8 mouse cellular contexts compared by ENCODE assay signal in genomic region chr11:86586868-86587792, GRCm38 (mm10). TPM values are rescaled to one million over a fixed set of nuclear protein-coding genes. Genes with fewer than 3 reads are reported as not detected.
DNase-seq lines count a peak whose midpoint lies in the region; ATAC-seq and TF ChIP-seq lines count a peak whose summit lies in the region.

No protein-coding gene starts in this region.

- no peak for ATAC-seq in forebrain, embryonic 14.5 days
- peak; percentile 69 for ATAC-seq in hindbrain, postnatal 0 days
- peak; percentile 82 for ATAC-seq in liver, embryonic 14.5 days (ENCODE audit: insufficient read depth)
- no peak for ATAC-seq in neural tube, embryonic 12.5 days (ENCODE audit: low FRiP score, low read depth)

- no peaks in the 10 kb centered on the region for H3K27me3 ChIP-seq in E14TG2a.4 (ENCODE audit: insufficient read depth, low read length)
- no peaks in the 10 kb centered on the region for H3K27me3 ChIP-seq in forebrain, embryonic 14.5 days (replicated peaks; ENCODE audit: control insufficient read depth, insufficient read depth, low read length)
- H3K27me3 ChIP-seq in hindbrain, postnatal 0 days (ENCODE audit: insufficient read depth, low read length): no peaks in the 10 kb centered on the region
- H3K27me3 ChIP-seq in liver, embryonic 14.5 days (ENCODE audit: control insufficient read depth, insufficient read depth, low read length): no peaks in the 10 kb centered on the region
- no peaks in the 10 kb centered on the region for H3K27me3 ChIP-seq in neural tube, embryonic 12.5 days (replicated peaks)

- no peaks in the 10 kb centered on the region for H3K9me3 ChIP-seq in E14TG2a.4 (ENCODE audit: low read length)
- no peaks in the 10 kb centered on the region for H3K9me3 ChIP-seq in forebrain, embryonic 14.5 days (replicated peaks; ENCODE audit: control insufficient read depth, low read length)
- no peaks in the 10 kb centered on the region for H3K9me3 ChIP-seq in hindbrain, postnatal 0 days (ENCODE audit: low read length)
- H3K9me3 ChIP-seq in liver, embryonic 14.5 days (ENCODE audit: control insufficient read depth, low read length): no peaks in the 10 kb centered on the region
- no peaks in the 10 kb centered on the region for H3K9me3 ChIP-seq in neural tube, embryonic 12.5 days

- peaks cover 62% of the 10 kb centered on the region for H3K4me1 ChIP-seq in E14TG2a.4 (replicated peaks; ENCODE audit: low read depth, low read length)
- no peaks in the 10 kb centered on the region for H3K4me1 ChIP-seq in forebrain, embryonic 14.5 days (ENCODE audit: control insufficient read depth, insufficient read depth, low read length)
- no peaks in the 10 kb centered on the region for H3K4me1 ChIP-seq in hindbrain, postnatal 0 days (ENCODE audit: insufficient read depth, low read length)
- H3K4me1 ChIP-seq in liver, embryonic 14.5 days (replicated peaks; ENCODE audit: control insufficient read depth in 2 of 2, insufficient read depth in 2 of 2, low read length in 1 of 2): peaks cover 23 to 41% of the 10 kb centered on the region in 2 experiments
- H3K4me1 ChIP-seq in neural tube, embryonic 12.5 days: peaks cover 9% of the 10 kb centered on the region; the same call in 1 of the 2 replicates

- peak; percentile 62 for DNase-seq in adrenal gland, postnatal 10 days
- DNase-seq in forebrain, embryonic 14.5 days (ENCODE audit: low spot score): peak; percentile 27
- peak; percentile 21 for DNase-seq in hindbrain, postnatal 0 days (ENCODE audit: low spot score)
- DNase-seq in liver, embryonic 14.5 days (ENCODE audit: low read depth in 3 of 3, low spot score in 3 of 3): peak; percentile 62 to 80 (median 67)
- no peak for DNase-seq in frontal cortex, postnatal 10 days (ENCODE audit: low spot score in 2 of 2)
- no peak for DNase-seq in layer of hippocampus, adult 8-10 months (ENCODE audit: low spot score in 2 of 2)

- WGBS in forebrain, embryonic 14.5 days: 22% methylated on average over 15 of the region's 15 CpGs
- 18% methylated on average over 15 of the region's 15 CpGs for WGBS in hindbrain, postnatal 0 days
- 2% methylated on average over 15 of the region's 15 CpGs for WGBS in liver, embryonic 14.5 days (ENCODE audit: insufficient replicate concordance)
- 10% methylated on average over 15 of the region's 15 CpGs for WGBS in neural tube, embryonic 12.5 days

- no peak overlapping the region for H3K9ac ChIP-seq in forebrain, embryonic 14.5 days (ENCODE audit: low read length)
- peak overlapping the region; percentile 40; the same call in 1 of the 2 replicates for H3K9ac ChIP-seq in hindbrain, postnatal 0 days (replicated peaks; ENCODE audit: low read length)
- H3K9ac ChIP-seq in liver, embryonic 14.5 days (replicated peaks): peak overlapping the region; percentile 72
- H3K9ac ChIP-seq in neural tube, embryonic 12.5 days: 0 out of 2 replicates have a peak overlapping the region, but pooled peaks have one; percentile 21

- no peak overlapping the region for H3K27ac ChIP-seq in forebrain, embryonic 14.5 days (ENCODE audit: low read depth, low read length)
- 0 out of 2 replicates have a peak overlapping the region, but pooled peaks have one; percentile 27 for H3K27ac ChIP-seq in hindbrain, postnatal 0 days
- peak overlapping the region; percentile 51 for H3K27ac ChIP-seq in liver, embryonic 14.5 days
- no peak overlapping the region for H3K27ac ChIP-seq in neural tube, embryonic 12.5 days

- no peak for TF ChIP-seq CTCF in E14TG2a.4 (conservative IDR thresholded peaks at IDR 0.05; ENCODE audit: low read length)
- TF ChIP-seq CTCF in hindbrain, postnatal 0 days (IDR thresholded peaks at IDR 0.05; ENCODE audit: low read depth): no peak
- no peak for TF ChIP-seq CTCF in liver, embryonic 14.5 days (IDR thresholded peaks at IDR 0.05; ENCODE audit: low read depth)

- TF ChIP-seq EP300 in liver, embryonic 14.5 days (IDR thresholded peaks at IDR 0.05; ENCODE audit: low read depth): peak; percentile 45

- H3K4me3 ChIP-seq in E14TG2a.4 (replicated peaks; ENCODE audit: low read length): peak overlapping the region; percentile 73
- no peak overlapping the region for H3K4me3 ChIP-seq in forebrain, embryonic 14.5 days (ENCODE audit: low read depth, low read length)
- peak overlapping the region; percentile 27 for H3K4me3 ChIP-seq in hindbrain, postnatal 0 days (ENCODE audit: low read length)
- H3K4me3 ChIP-seq in liver, embryonic 14.5 days (ENCODE audit: insufficient read depth in 1 of 2, low read depth in 2 of 2, low read length in 2 of 2): peak overlapping the region; percentile 58 to 63
- no peak overlapping the region for H3K4me3 ChIP-seq in neural tube, embryonic 12.5 days

- peaks cover 6% of the 10 kb centered on the region; the same call in 1 of the 2 replicates for H3K36me3 ChIP-seq in E14TG2a.4 (ENCODE audit: insufficient read depth, low read length)
- H3K36me3 ChIP-seq in forebrain, embryonic 14.5 days (ENCODE audit: control insufficient read depth, insufficient read depth, low read length): peaks cover 12% of the 10 kb centered on the region; the same call in 1 of the 2 replicates
- H3K36me3 ChIP-seq in hindbrain, postnatal 0 days (ENCODE audit: insufficient read depth, low read length): no peaks in the 10 kb centered on the region
- H3K36me3 ChIP-seq in liver, embryonic 14.5 days (replicated peaks; ENCODE audit: control insufficient read depth, insufficient read depth, low read depth): peaks cover 4% of the 10 kb centered on the region; the same call in 1 of the 2 replicates
- H3K36me3 ChIP-seq in neural tube, embryonic 12.5 days: no peaks in the 10 kb centered on the region

- 0 out of 2 replicates have a peak overlapping the region, but pooled peaks have one; percentile 5 for H3K4me2 ChIP-seq in forebrain, embryonic 14.5 days (ENCODE audit: low read length)
- H3K4me2 ChIP-seq in hindbrain, postnatal 0 days (ENCODE audit: low read depth, low read length): peak overlapping the region; percentile 48
- peak overlapping the region; percentile 69 for H3K4me2 ChIP-seq in liver, embryonic 14.5 days (ENCODE audit: low read depth)
- peak overlapping the region; percentile 41 for H3K4me2 ChIP-seq in neural tube, embryonic 12.5 days (replicated peaks)

RNA-seq across cellular contexts. Expression of gene Tubd1, which starts 42.3 kb away (rescaled TPM):
- 1 to 10 TPM; 7.5 to 8.2 TPM for total RNA-seq in adrenal gland, postnatal 10 days (2021)
- polyA plus RNA-seq in forebrain, embryonic 14.5 days (2014; fragmentation: Nextera tagmentation; extraction: Ambion mirVana): 10.0 and 11.0 TPM in 2 replicates
- total RNA-seq in hindbrain, postnatal 0 days (2014; rRNA removed): 1.8 and 2.6 TPM in 2 replicates
- polyA plus RNA-seq in hindbrain, postnatal 0 days (2015; fragmentation: Nextera tagmentation; extraction: Ambion mirVana): 6.4 and 7.2 TPM in 2 replicates
- 4.3 and 5.6 TPM in 2 replicates for polyA plus RNA-seq in liver, embryonic 14.5 days (2012; rRNA removed)
- polyA plus RNA-seq in liver, embryonic 14.5 days (2014; fragmentation: Nextera tagmentation; extraction: Ambion mirVana): 10.3 and 11.0 TPM in 2 replicates
- 10.7 and 11.9 TPM in 2 replicates for polyA plus RNA-seq in neural tube, embryonic 12.5 days (2016; fragmentation: Nextera tagmentation; extraction: Ambion mirVana)
- total RNA-seq in layer of hippocampus, adult 8-10 months (2022): 1 to 10 TPM; 5.2 to 7.9 (median 7.1) TPM

RNA-seq across cellular contexts. Expression of gene Rps6kb1, which starts 42.5 kb away (rescaled TPM):
- total RNA-seq in adrenal gland, postnatal 10 days (2021): 10 to 100 TPM; 33.3 to 37.8 TPM
- 41.8 and 42.1 TPM in 2 replicates for polyA plus RNA-seq in forebrain, embryonic 14.5 days (2014; fragmentation: Nextera tagmentation; extraction: Ambion mirVana)
- total RNA-seq in hindbrain, postnatal 0 days (2014; rRNA removed): 21.9 and 34.2 TPM in 2 replicates
- polyA plus RNA-seq in hindbrain, postnatal 0 days (2015; fragmentation: Nextera tagmentation; extraction: Ambion mirVana): 67.3 and 67.7 TPM in 2 replicates
- 5.8 and 8.4 TPM in 2 replicates for polyA plus RNA-seq in liver, embryonic 14.5 days (2012; rRNA removed)
- polyA plus RNA-seq in liver, embryonic 14.5 days (2014; fragmentation: Nextera tagmentation; extraction: Ambion mirVana): 17.2 and 20.8 TPM in 2 replicates
- polyA plus RNA-seq in neural tube, embryonic 12.5 days (2016; fragmentation: Nextera tagmentation; extraction: Ambion mirVana): 68.9 and 71.8 TPM in 2 replicates
- 10 to 100 TPM; 36.8 to 41.2 (median 39.4) TPM for total RNA-seq in layer of hippocampus, adult 8-10 months (2022)

Comparison
In these comparisons a context has a peak if more than half of its experiments do, and no peak if none do; other contexts are left out.
1. H3K4me3 ChIP-seq: peak in E14TG2a.4 (single experiment), hindbrain, postnatal 0 days (single experiment) and liver, embryonic 14.5 days (2 of 2); none in forebrain, embryonic 14.5 days (single experiment) and neural tube, embryonic 12.5 days (single experiment).
2. DNase-seq: peak in adrenal gland, postnatal 10 days (single experiment), forebrain, embryonic 14.5 days (single experiment), hindbrain, postnatal 0 days (single experiment) and liver, embryonic 14.5 days (3 of 3); none in frontal cortex, postnatal 10 days (0 of 2) and layer of hippocampus, adult 8-10 months (0 of 2).
3. ATAC-seq: peak in hindbrain, postnatal 0 days (single experiment) and liver, embryonic 14.5 days (single experiment); none in forebrain, embryonic 14.5 days (single experiment) and neural tube, embryonic 12.5 days (single experiment).
4. H3K27ac ChIP-seq: peak in hindbrain, postnatal 0 days (single experiment) and liver, embryonic 14.5 days (single experiment); none in forebrain, embryonic 14.5 days (single experiment) and neural tube, embryonic 12.5 days (single experiment).
5. H3K4me2 ChIP-seq: peak in every context shown above with its lines; median percentile 69 in liver, embryonic 14.5 days; 48 in hindbrain, postnatal 0 days; 41 in neural tube, embryonic 12.5 days; 5 in forebrain, embryonic 14.5 days.